Mouse (Mus musculus): ENCODE results near the gene Thra. TPM values are rescaled to one million over a fixed set of nuclear protein-coding genes. Genes with fewer than 3 reads are reported as not detected.

Gene Thra
- polyA plus RNA-seq, 1 experiment: 68.9 TPM

DNA sequence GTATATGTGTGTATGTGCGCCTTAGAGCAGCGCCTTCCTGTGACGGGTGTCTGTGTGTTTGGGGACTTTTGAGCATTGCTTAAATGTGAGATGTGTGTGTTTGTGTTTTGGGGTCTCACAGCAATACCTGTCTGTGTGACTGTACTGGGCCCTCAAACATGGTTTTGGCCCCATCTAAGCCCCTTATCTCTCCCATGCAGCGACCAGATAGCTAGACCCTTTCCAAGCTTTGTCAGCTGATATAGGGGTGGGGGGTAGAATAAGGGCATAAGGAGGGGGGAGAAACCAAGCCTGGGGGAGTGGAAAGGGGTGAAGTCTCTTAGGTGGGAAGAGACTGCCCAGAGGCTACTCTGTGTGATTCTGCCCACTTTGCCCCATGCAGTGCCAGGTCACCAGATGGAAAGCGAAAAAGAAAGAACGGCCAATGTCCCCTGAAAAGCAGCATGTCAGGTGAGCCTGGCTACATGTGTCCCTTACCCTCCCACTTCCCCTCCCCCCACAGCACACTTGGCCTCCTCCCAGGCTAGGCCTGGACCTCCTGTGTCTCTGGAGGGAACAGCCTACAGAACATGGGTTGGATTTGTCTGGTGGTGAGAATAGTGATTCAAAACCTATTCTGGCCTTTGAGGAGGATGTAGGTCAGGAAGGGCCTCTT, 15.4 kb downstream of the Thra start:
- TF ChIP-seq E2F4 (IDR thresholded peaks at IDR 0.05; ENCODE audit: insufficient read depth) (no peak), MYOG (IDR thresholded peaks at IDR 0.05; ENCODE audit: control insufficient read depth in 1 of 3, insufficient read depth in 1 of 3, insufficient read length in 2 of 3, low read depth in 2 of 3) (no peak), POLR2AphosphoS2 (IDR thresholded peaks at IDR 0.05; ENCODE audit: insufficient read length, low read depth) (no peak), TCF12 (IDR thresholded peaks at IDR 0.05; ENCODE audit: insufficient read depth, poor library complexity, severe bottlenecking) (no peak), SRF (IDR thresholded peaks at IDR 0.05; ENCODE audit: control insufficient read depth, insufficient read length, low read depth) (no peak), MYOD1 (IDR thresholded peaks at IDR 0.05; ENCODE audit: control insufficient read depth in 1 of 3, insufficient read length in 2 of 3, low read depth in 2 of 3) (no peak), USF1 (IDR thresholded peaks at IDR 0.05; ENCODE audit: low read depth) (no peak), TCF3 (IDR thresholded peaks at IDR 0.05; ENCODE audit: insufficient read length, low read depth) (no peak), CEBPB (IDR thresholded peaks at IDR 0.05; ENCODE audit: insufficient read depth, poor library complexity, severe bottlenecking) (no peak), MAX (IDR thresholded peaks at IDR 0.05; ENCODE audit: low read depth) (no peak), POLR2A (IDR thresholded peaks at IDR 0.05; ENCODE audit: insufficient read length, low read depth) (no peak), REST (IDR thresholded peaks at IDR 0.05; ENCODE audit: insufficient read depth, insufficient read length) (no peak)
- Histone ChIP-seq H3K79me2 (ENCODE audit: control insufficient read depth, insufficient read depth) (peaks cover 4% of the 10 kb centered on the region), H3K27me3 (ENCODE audit: control insufficient read depth, insufficient read depth, insufficient read length) (no peaks in the 10 kb centered on the region), H3K36me3 (ENCODE audit: control insufficient read depth, insufficient read depth) (peaks cover 7% of the 10 kb centered on the region), H3ac (ENCODE audit: control insufficient read depth, insufficient read length) (no peak overlapping the region), H3K4me3 (no peak overlapping the region), H3K4me2 (ENCODE audit: low read depth) (no peak overlapping the region)

DNA sequence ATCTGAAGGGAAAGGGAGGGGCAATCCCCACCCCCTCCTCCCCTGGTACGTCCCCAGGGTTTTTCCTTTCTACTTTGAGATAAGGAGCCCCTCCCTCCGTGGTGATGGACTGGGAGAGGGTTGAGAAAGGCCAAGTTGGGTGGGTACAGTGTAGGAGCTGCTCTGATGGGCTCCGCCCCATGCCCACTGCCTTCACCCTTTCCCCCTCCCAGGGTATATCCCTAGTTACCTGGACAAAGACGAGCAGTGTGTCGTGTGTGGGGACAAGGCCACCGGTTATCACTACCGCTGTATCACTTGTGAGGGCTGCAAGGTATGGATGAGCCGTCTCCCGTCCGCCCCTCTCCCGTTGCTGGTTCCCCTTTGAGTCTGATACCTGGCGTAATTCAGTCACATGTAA, 16.3 kb downstream of the Thra start:
- Histone ChIP-seq H3K4me3 (no peak overlapping the region), H3K27me3 (ENCODE audit: control insufficient read depth, insufficient read depth, insufficient read length) (no peaks in the 10 kb centered on the region), H3K4me2 (ENCODE audit: low read depth) (no peak overlapping the region), H3K79me2 (ENCODE audit: control insufficient read depth, insufficient read depth) (peaks cover under 1% of the 10 kb centered on the region), H3K36me3 (ENCODE audit: control insufficient read depth, insufficient read depth) (peaks cover 7% of the 10 kb centered on the region), H3ac (ENCODE audit: control insufficient read depth, insufficient read length) (no peak overlapping the region)
- TF ChIP-seq MAX (IDR thresholded peaks at IDR 0.05; ENCODE audit: low read depth) (no peak), E2F4 (IDR thresholded peaks at IDR 0.05; ENCODE audit: insufficient read depth) (no peak), USF1 (IDR thresholded peaks at IDR 0.05; ENCODE audit: low read depth) (no peak), REST (IDR thresholded peaks at IDR 0.05; ENCODE audit: insufficient read depth, insufficient read length) (no peak), CEBPB (IDR thresholded peaks at IDR 0.05; ENCODE audit: insufficient read depth, poor library complexity, severe bottlenecking) (no peak), TCF3 (IDR thresholded peaks at IDR 0.05; ENCODE audit: insufficient read length, low read depth) (no peak), MYOG (IDR thresholded peaks at IDR 0.05; ENCODE audit: control insufficient read depth in 1 of 3, insufficient read depth in 1 of 3, insufficient read length in 2 of 3, low read depth in 2 of 3) (no peak), POLR2AphosphoS2 (IDR thresholded peaks at IDR 0.05; ENCODE audit: insufficient read length, low read depth) (no peak), POLR2A (IDR thresholded peaks at IDR 0.05; ENCODE audit: insufficient read length, low read depth) (no peak), SRF (IDR thresholded peaks at IDR 0.05; ENCODE audit: control insufficient read depth, insufficient read length, low read depth) (no peak), TCF12 (IDR thresholded peaks at IDR 0.05; ENCODE audit: insufficient read depth, poor library complexity, severe bottlenecking) (no peak), MYOD1 (IDR thresholded peaks at IDR 0.05; ENCODE audit: control insufficient read depth in 1 of 3, insufficient read length in 2 of 3, low read depth in 2 of 3) (no peak)

GRCm38 (mm10) chr11:98761939-98762338, 21.5 kb downstream of the Thra start:
- Histone ChIP-seq H3K4me3 (no peak overlapping the region), H3K27me3 (ENCODE audit: control insufficient read depth, insufficient read depth, insufficient read length) (no peaks in the 10 kb centered on the region), H3ac (ENCODE audit: control insufficient read depth, insufficient read length) (no peak overlapping the region), H3K79me2 (ENCODE audit: control insufficient read depth, insufficient read depth) (no peaks in the 10 kb centered on the region), H3K4me2 (ENCODE audit: low read depth) (no peak overlapping the region), H3K36me3 (ENCODE audit: control insufficient read depth, insufficient read depth) (peaks cover 6% of the 10 kb centered on the region)
- TF ChIP-seq MYOD1 (IDR thresholded peaks at IDR 0.05; ENCODE audit: control insufficient read depth in 1 of 3, insufficient read length in 2 of 3, low read depth in 2 of 3) (no peak), TCF3 (IDR thresholded peaks at IDR 0.05; ENCODE audit: insufficient read length, low read depth) (no peak), POLR2A (IDR thresholded peaks at IDR 0.05; ENCODE audit: insufficient read length, low read depth) (no peak), TCF12 (IDR thresholded peaks at IDR 0.05; ENCODE audit: insufficient read depth, poor library complexity, severe bottlenecking) (no peak), SRF (IDR thresholded peaks at IDR 0.05; ENCODE audit: control insufficient read depth, insufficient read length, low read depth) (no peak), USF1 (IDR thresholded peaks at IDR 0.05; ENCODE audit: low read depth) (no peak), POLR2AphosphoS2 (IDR thresholded peaks at IDR 0.05; ENCODE audit: insufficient read length, low read depth) (no peak), MYOG (IDR thresholded peaks at IDR 0.05; ENCODE audit: control insufficient read depth in 1 of 3, insufficient read depth in 1 of 3, insufficient read length in 2 of 3, low read depth in 2 of 3) (no peak), E2F4 (IDR thresholded peaks at IDR 0.05; ENCODE audit: insufficient read depth) (no peak), MAX (IDR thresholded peaks at IDR 0.05; ENCODE audit: low read depth) (no peak), CEBPB (IDR thresholded peaks at IDR 0.05; ENCODE audit: insufficient read depth, poor library complexity, severe bottlenecking) (no peak), REST (IDR thresholded peaks at IDR 0.05; ENCODE audit: insufficient read depth, insufficient read length) (no peak)

- Histone ChIP-seq H3K4me2 (ENCODE audit: low read depth) (no peak overlapping the region), H3ac (ENCODE audit: control insufficient read depth, insufficient read length) (no peak overlapping the region), H3K79me2 (ENCODE audit: control insufficient read depth, insufficient read depth) (no peaks in the 10 kb centered on the region), H3K36me3 (ENCODE audit: control insufficient read depth, insufficient read depth) (peaks cover 4% of the 10 kb centered on the region), H3K27me3 (ENCODE audit: control insufficient read depth, insufficient read depth, insufficient read length) (no peaks in the 10 kb centered on the region), H3K4me3 (no peak overlapping the region)
- TF ChIP-seq MYOD1 (IDR thresholded peaks at IDR 0.05; ENCODE audit: control insufficient read depth in 1 of 3, insufficient read length in 2 of 3, low read depth in 2 of 3) (no peak), POLR2AphosphoS2 (IDR thresholded peaks at IDR 0.05; ENCODE audit: insufficient read length, low read depth) (no peak), SRF (IDR thresholded peaks at IDR 0.05; ENCODE audit: control insufficient read depth, insufficient read length, low read depth) (no peak), REST (IDR thresholded peaks at IDR 0.05; ENCODE audit: insufficient read depth, insufficient read length) (no peak), TCF12 (IDR thresholded peaks at IDR 0.05; ENCODE audit: insufficient read depth, poor library complexity, severe bottlenecking) (no peak), USF1 (IDR thresholded peaks at IDR 0.05; ENCODE audit: low read depth) (no peak)
Observed at GRCm38 (mm10) chr11:98762756-98763501, 22.5 kb downstream of the Thra start.
